Mouse (Mus musculus): ENCODE measurements around the gene Lpar2. TPM values are rescaled to one million over a fixed set of nuclear protein-coding genes. Genes with fewer than 3 reads are reported as not detected.

Lpar2 gene
- polyA plus RNA-seq, 1 experiment from 2014 or later: 0.86 TPM

Other genes with a start within 250 kb of the Lpar2 start
- gene Zfp868, start 196.9 kb upstream of the Lpar2 start, polyA plus RNA-seq (2014; fragmentation: Nextera tagmentation; extraction: Ambion mirVana): 17.3 and 19.8 TPM in 2 replicates
- 1.5 and 1.8 TPM in 2 replicates for gene Zfp964, start 167.9 kb upstream of the Lpar2 start, polyA plus RNA-seq (2014; fragmentation: Nextera tagmentation; extraction: Ambion mirVana)
- gene Zfp869, start 111.7 kb upstream of the Lpar2 start, polyA plus RNA-seq (2014; fragmentation: Nextera tagmentation; extraction: Ambion mirVana): 24.7 and 30.1 TPM in 2 replicates
- 6.4 and 8.3 TPM in 2 replicates for gene Zfp963, start 72.5 kb upstream of the Lpar2 start, polyA plus RNA-seq (2014; fragmentation: Nextera tagmentation; extraction: Ambion mirVana)
- 0.22 and 0.43 TPM in 2 replicates for gene Gm20422, start 47.5 kb upstream of the Lpar2 start, polyA plus RNA-seq (2014; fragmentation: Nextera tagmentation; extraction: Ambion mirVana)
- 41.8 and 42.9 TPM in 2 replicates for gene Atp13a1, start 31.3 kb upstream of the Lpar2 start, polyA plus RNA-seq (2014; fragmentation: Nextera tagmentation; extraction: Ambion mirVana)
- gene Zfp866, start 31.3 kb upstream of the Lpar2 start, polyA plus RNA-seq (2014; fragmentation: Nextera tagmentation; extraction: Ambion mirVana): 26.0 and 29.9 TPM in 2 replicates
- gene Gmip, start 13.8 kb upstream of the Lpar2 start, polyA plus RNA-seq (2014; fragmentation: Nextera tagmentation; extraction: Ambion mirVana): 7.0 and 8.6 TPM in 2 replicates
- gene Pbx4, start 10.1 kb downstream of the Lpar2 start, polyA plus RNA-seq (2014; fragmentation: Nextera tagmentation; extraction: Ambion mirVana): 8.4 and 9.0 TPM in 2 replicates
- 1.1 and 1.3 TPM in 2 replicates for gene Cilp2, start 65.3 kb downstream of the Lpar2 start, polyA plus RNA-seq (2014; fragmentation: Nextera tagmentation; extraction: Ambion mirVana)
- 2.5 and 3.1 TPM in 2 replicates for gene Tssk6, start 79.8 kb downstream of the Lpar2 start, polyA plus RNA-seq (2014; fragmentation: Nextera tagmentation; extraction: Ambion mirVana)
- 185 and 201 TPM in 2 replicates for gene Ndufa13, start 80.1 kb downstream of the Lpar2 start, polyA plus RNA-seq (2014; fragmentation: Nextera tagmentation; extraction: Ambion mirVana)
- 3.6 and 3.8 TPM in 2 replicates for gene Yjefn3, start 80.3 kb downstream of the Lpar2 start, polyA plus RNA-seq (2014; fragmentation: Nextera tagmentation; extraction: Ambion mirVana)
- 49.4 and 50.4 TPM in 2 replicates for gene Gatad2a, start 174.0 kb downstream of the Lpar2 start, polyA plus RNA-seq (2014; fragmentation: Nextera tagmentation; extraction: Ambion mirVana)
- gene Mau2, start 220.3 kb downstream of the Lpar2 start, polyA plus RNA-seq (2014; fragmentation: Nextera tagmentation; extraction: Ambion mirVana): 45.8 and 49.1 TPM in 2 replicates
- 25.1 and 33.5 TPM in 2 replicates for gene Sugp1, start 220.4 kb downstream of the Lpar2 start, polyA plus RNA-seq (2014; fragmentation: Nextera tagmentation; extraction: Ambion mirVana)

All from embryonic facial prominence, embryonic 14.5 days (tissue).